Mouse (Mus musculus) G1E (cell line): ENCODE measurements around the gene Atp5k.

Source experiments
- CTCF ChIP-seq: IDR thresholded peaks from 2 replicates; pipeline ENCODE4 v1.5.1; 2012; ENCODE audit warnings: low read depth, low read length, inconsistent platforms, mixed read lengths
- GATA1 ChIP-seq: IDR thresholded peaks from 2 replicates; pipeline ENCODE4 v1.6.1; 2012; ENCODE audit warnings: borderline replicate concordance, low read length, inconsistent platforms, mixed read lengths
- TAL1 ChIP-seq: conservative IDR thresholded peaks from 2 replicates; pipeline ENCODE4 v1.6.1; 2012; ENCODE audit warnings: low read depth, low read length, inconsistent platforms, mixed read lengths

GRCm38 (mm10) chr5:108431196-108431595 lies 3.1 kb downstream of the Atp5k start:
- TF ChIP-seq CTCF (no peak), TAL1 (no peak), GATA1 (no peak)
